Mouse (Mus musculus) MEL (cell line): ENCODE measurements around the gene Gfod1. TPM values are rescaled to one million over a fixed set of nuclear protein-coding genes. Genes with fewer than 3 reads are reported as not detected.

ENCODE experiments used
- DNase-seq: peaks from one replicate; pipeline ENCODE4 v3.0.0; 2011; ENCODE audit warnings: low read depth, low spot score
- H3K27ac ChIP-seq: 2 replicates; pipeline ENCODE4 v1.5.1; 2012; ENCODE audit warnings: low read depth, mild to moderate bottlenecking, control low read depth, low read length, moderate library complexity; ENCODE audit not compliant: control insufficient read depth
- H3K27me3 ChIP-seq, 2 experiments: fragments of 150-350 bp in 1 of 2; sonication (generic) in 1 of 2; 2 replicates each; pipeline ENCODE4 v1.6.1; 2012; ENCODE audit warnings: low read length in 2 of 2, mild to moderate bottlenecking in 2 of 2, improper control_type of control experiment in 1 of 2, moderate library complexity in 1 of 2; ENCODE audit not compliant: insufficient read depth in 2 of 2, control insufficient read depth in 1 of 2
- H3K36me3 ChIP-seq, 2 experiments: 2 replicates each; pipeline ENCODE4 v1.6.1; 2012 to 2014; ENCODE audit warnings: low read length in 2 of 2, improper control_type of control experiment in 1 of 2, inconsistent platforms in 1 of 2, mild to moderate bottlenecking in 1 of 2; ENCODE audit not compliant: insufficient read depth in 2 of 2, control insufficient read depth in 1 of 2
- H3K4me1 ChIP-seq, 2 experiments: fragments of 150-350 bp in 1 of 2; sonication (generic) in 1 of 2; 2 replicates each; pipeline ENCODE4 v1.6.1; 2012; ENCODE audit warnings: low read length in 2 of 2, improper control_type of control experiment in 1 of 2, mild to moderate bottlenecking in 1 of 2; ENCODE audit not compliant: insufficient read depth in 2 of 2, control insufficient read depth in 1 of 2
- H3K4me3 ChIP-seq, 2 experiments: fragments of 150-350 bp in 1 of 2; sonication (generic) in 1 of 2; 2 replicates each; pipeline ENCODE4 v1.5.1; 2012; ENCODE audit warnings: low read depth in 2 of 2, low read length in 2 of 2, mild to moderate bottlenecking in 2 of 2, moderate library complexity in 2 of 2, control low read depth in 1 of 2, improper control_type of control experiment in 1 of 2; ENCODE audit not compliant: control insufficient read depth in 1 of 2, insufficient read depth in 1 of 2
- H3K79me2 ChIP-seq: 2 replicates; pipeline ENCODE4 v1.6.1; 2012; ENCODE audit warnings: mild to moderate bottlenecking, low read length, moderate library complexity; ENCODE audit not compliant: control insufficient read depth, poor library complexity, insufficient read depth
- H3K9ac ChIP-seq: 2 replicates; pipeline ENCODE4 v1.6.1; 2012; ENCODE audit warnings: low read depth, mild to moderate bottlenecking, control low read depth, low read length, moderate library complexity; ENCODE audit not compliant: control insufficient read depth, poor library complexity, severe bottlenecking
- H3K9me3 ChIP-seq: fragments of 150-350 bp; sonication (generic); replicated peaks from 2 replicates; pipeline ENCODE4 v1.6.1; 2012; ENCODE audit warnings: mild to moderate bottlenecking, low read length, improper control_type of control experiment, moderate library complexity; ENCODE audit not compliant: insufficient read depth
- BHLHE40 ChIP-seq: IDR thresholded peaks from 2 replicates; pipeline ENCODE4 v1.6.1; 2012; ENCODE audit warnings: low read depth, mild to moderate bottlenecking, inconsistent platforms, low read length, improper control_type of control experiment, borderline replicate concordance
- CHD2 ChIP-seq: IDR thresholded peaks from 2 replicates; pipeline ENCODE4 v1.6.1; 2011; ENCODE audit warnings: low read length, improper control_type of control experiment
- CTCF ChIP-seq, 3 experiments: IDR thresholded peaks in 2 of 3; conservative IDR thresholded peaks in 1 of 3; 2 replicates each; pipeline ENCODE4 v1.5.1; 2011 to 2012; ENCODE audit warnings: low read length in 3 of 3, low read depth in 2 of 3, mild to moderate bottlenecking in 2 of 3, improper control_type of control experiment in 1 of 3, inconsistent platforms in 1 of 3, mixed read lengths in 1 of 3, moderate library complexity in 1 of 3; ENCODE audit not compliant: control insufficient read depth in 1 of 3, insufficient read depth in 1 of 3, poor library complexity in 1 of 3, severe bottlenecking in 1 of 3
- EP300 ChIP-seq, 2 experiments: IDR thresholded peaks; 2 replicates each; pipeline ENCODE4 v1.6.1; 2011; ENCODE audit warnings: improper control_type of control experiment in 2 of 2, low read length in 2 of 2, low read depth in 1 of 2, mild to moderate bottlenecking in 1 of 2
- ETS1 ChIP-seq: IDR thresholded peaks from 2 replicates; pipeline ENCODE4 v1.6.1; 2012; ENCODE audit warnings: low read depth, mild to moderate bottlenecking, inconsistent platforms, low read length, improper control_type of control experiment, moderate library complexity
- HCFC1 ChIP-seq: IDR thresholded peaks from 2 replicates; pipeline ENCODE4 v1.6.1; 2012; ENCODE audit warnings: low read depth, mild to moderate bottlenecking, inconsistent platforms, low read length, improper control_type of control experiment, moderate library complexity
- KAT2A ChIP-seq: conservative IDR thresholded peaks from 2 replicates; pipeline ENCODE4 v1.6.1; 2012; ENCODE audit warnings: low read depth, low read length, improper control_type of control experiment, inconsistent platforms
- MAX ChIP-seq: IDR thresholded peaks from 2 replicates; pipeline ENCODE4 v1.6.1; 2011; ENCODE audit warnings: low read length, improper control_type of control experiment
- MAZ ChIP-seq: IDR thresholded peaks from 2 replicates; pipeline ENCODE4 v1.6.1; 2012; ENCODE audit warnings: low read depth, mild to moderate bottlenecking, inconsistent platforms, low read length, improper control_type of control experiment
- MEF2A ChIP-seq: IDR thresholded peaks from 2 replicates; pipeline ENCODE4 v1.6.1; 2014; ENCODE audit warnings: low read depth, mild to moderate bottlenecking, inconsistent platforms, low read length, improper control_type of control experiment; ENCODE audit not compliant: poor library complexity, insufficient replicate concordance, severe bottlenecking; ENCODE audit errors: extremely low read depth
- MXI1 ChIP-seq: IDR thresholded peaks from 2 replicates; pipeline ENCODE4 v1.6.1; 2011; ENCODE audit warnings: mild to moderate bottlenecking, low read depth, low read length, improper control_type of control experiment
- NELFE ChIP-seq: IDR thresholded peaks from 2 replicates; pipeline ENCODE4 v1.6.1; 2011; ENCODE audit warnings: low read depth, low read length, improper control_type of control experiment
- NRF1 ChIP-seq: IDR thresholded peaks from 2 replicates; pipeline ENCODE4 v1.6.1; 2014; ENCODE audit warnings: low read depth, mild to moderate bottlenecking, inconsistent platforms, low read length, improper control_type of control experiment, moderate library complexity; ENCODE audit not compliant: poor library complexity, insufficient read depth, severe bottlenecking
- POLR2A ChIP-seq, 2 experiments: IDR thresholded peaks; 2 replicates each; pipeline ENCODE4 v1.6.1; 2011 to 2012; ENCODE audit warnings: low read length in 2 of 2, mild to moderate bottlenecking in 2 of 2, control low read depth in 1 of 2, improper control_type of control experiment in 1 of 2, low read depth in 1 of 2, moderate library complexity in 1 of 2; ENCODE audit not compliant: control insufficient read depth in 1 of 2, insufficient read depth in 1 of 2, poor library complexity in 1 of 2
- POLR2AphosphoS2 ChIP-seq: IDR thresholded peaks from 2 replicates; pipeline ENCODE4 v1.6.1; 2011; ENCODE audit warnings: low read length, improper control_type of control experiment
- RAD21 ChIP-seq: IDR thresholded peaks from 2 replicates; pipeline ENCODE4 v1.6.1; 2011; ENCODE audit warnings: mild to moderate bottlenecking, low read depth, low read length, improper control_type of control experiment
- SIN3A ChIP-seq: IDR thresholded peaks from 2 replicates; pipeline ENCODE4 v1.6.1; 2012; ENCODE audit warnings: low read length, improper control_type of control experiment, inconsistent platforms
- SMC3 ChIP-seq: IDR thresholded peaks from 2 replicates; pipeline ENCODE4 v1.6.1; 2011; ENCODE audit warnings: low read depth, low read length, improper control_type of control experiment
- TCF12 ChIP-seq: IDR thresholded peaks from 2 replicates; pipeline ENCODE4 v1.6.1; 2014; ENCODE audit warnings: low read depth, mild to moderate bottlenecking, inconsistent platforms, low read length, improper control_type of control experiment, moderate library complexity
- USF2 ChIP-seq, 2 experiments: IDR thresholded peaks; 2 replicates each; pipeline ENCODE4 v1.6.1; 2011 to 2012; ENCODE audit warnings: improper control_type of control experiment in 2 of 2, low read length in 2 of 2, borderline replicate concordance in 1 of 2, inconsistent platforms in 1 of 2, low read depth in 1 of 2, mild to moderate bottlenecking in 1 of 2; ENCODE audit not compliant: insufficient read depth in 1 of 2
- ZMIZ1 ChIP-seq: IDR thresholded peaks from 2 replicates; pipeline ENCODE4 v1.6.1; 2012; ENCODE audit warnings: low read depth, mild to moderate bottlenecking, inconsistent platforms, low read length, improper control_type of control experiment, moderate library complexity
- polyA plus RNA-seq, 2 experiments: library from polyadenylated mRNA; stranded (reverse) in 1 of 2; unstranded in 1 of 2; fragments of >175 nt in 1 of 2; fragments of >200 nt in 1 of 2; gene quantifications; 2 replicates each; pipeline versions ENCODE4 v1.2.1 to v1.2.4; 2012; ENCODE audit warnings: low replicate concordance in 2 of 2, low read depth in 1 of 2; ENCODE audit not compliant: insufficient read length in 2 of 2, insufficient read depth in 1 of 2, missing spikeins in 1 of 2
- total RNA-seq: library from RNA; depleted of rRNA; stranded (reverse); fragments of 300-350 nt; gene quantifications from 2 replicates; pipeline ENCODE4 v1.2.3, GENCODE M21; 2012

Gene Gfod1
- total and polyA plus RNA-seq, 3 experiments = 0.27 to 0.93 TPM; not detected in 1

DNA sequence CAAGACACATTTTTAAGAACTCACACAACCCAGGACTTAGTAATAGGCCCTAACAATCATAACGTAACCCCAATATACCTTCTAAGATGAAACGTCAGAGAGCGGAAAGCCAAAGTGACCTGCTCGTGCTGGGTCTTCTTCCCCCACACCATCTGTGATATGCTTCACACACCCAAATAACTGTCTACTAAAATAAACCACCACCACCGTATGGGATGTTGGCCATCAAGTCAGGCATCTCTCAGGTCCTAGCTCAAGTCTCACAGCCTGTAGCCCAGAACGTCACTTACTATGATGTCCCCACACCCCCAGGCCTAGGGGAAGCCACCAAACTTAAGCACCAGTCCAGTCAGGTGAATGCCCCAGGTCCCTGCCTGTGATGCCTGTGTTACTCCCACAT is 55.6 kb downstream of the Gfod1 start:
- no peak for DNase-seq
- Histone ChIP-seq H3K4me3 (no peak overlapping the region), H3K79me2 (no peaks in the 10 kb centered on the region), H3K27me3 (no peaks in the 10 kb centered on the region), H3K36me3 (no peaks in the 10 kb centered on the region), H3K4me1 (no peaks in the 10 kb centered on the region; a peak in 1 of 4 replicates), H3K9ac (no peak overlapping the region), H3K9me3 (no peaks in the 10 kb centered on the region), H3K27ac (no peak overlapping the region)
- TF ChIP-seq NELFE = no peak
- no peak for TF ChIP-seq EP300 (IDR thresholded peaks at IDR 0.05; ENCODE audit: low read depth in 1 of 2, low read length in 2 of 2)
- no peak for TF ChIP-seq NRF1
- no peak for TF ChIP-seq HCFC1
- no peak for TF ChIP-seq KAT2A
- no peak for TF ChIP-seq SMC3
- TF ChIP-seq USF2 (IDR thresholded peaks at IDR 0.05; ENCODE audit: borderline replicate concordance in 1 of 2, insufficient read depth in 1 of 2, low read depth in 1 of 2, low read length in 2 of 2) = no peak
- TF ChIP-seq MEF2A = no peak
- no peak for TF ChIP-seq POLR2AphosphoS2
- no peak for TF ChIP-seq SIN3A
- no peak for TF ChIP-seq RAD21
- TF ChIP-seq MXI1 = no peak
- no peak for TF ChIP-seq CTCF (IDR thresholded peaks at IDR 0.05 in 2 of 3, conservative IDR thresholded peaks at IDR 0.05 in 1 of 3; ENCODE audit: control insufficient read depth in 1 of 3, insufficient read depth in 1 of 3, low read depth in 2 of 3, low read length in 3 of 3, poor library complexity in 1 of 3, severe bottlenecking in 1 of 3)
- TF ChIP-seq TCF12 = no peak
- TF ChIP-seq MAX = no peak
- TF ChIP-seq MAZ = no peak
- no peak for TF ChIP-seq ETS1

DNA sequence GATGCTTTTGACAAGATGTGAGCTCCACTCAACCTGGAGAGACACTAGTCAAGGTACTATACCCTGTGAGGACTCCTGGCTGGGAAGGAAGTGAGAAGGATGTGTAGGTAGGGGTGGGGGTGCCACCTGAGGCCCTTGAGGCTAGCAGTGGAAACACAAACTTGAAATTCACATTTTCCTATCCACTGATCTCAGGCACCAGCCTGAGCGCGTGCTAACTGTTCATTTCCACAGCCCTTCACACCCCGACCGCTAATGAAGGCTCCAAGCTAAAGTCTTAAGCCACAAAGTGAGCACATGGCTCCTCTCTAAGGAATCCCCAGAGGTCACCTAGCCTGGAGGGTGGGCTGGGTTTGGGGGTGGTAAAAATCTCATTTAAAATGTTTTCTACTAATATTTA is 57.1 kb downstream of the Gfod1 start:
- Histone ChIP-seq H3K4me1 (peaks cover 0 to 3% of the 10 kb centered on the region in 2 experiments; a peak in 2 of 4 replicates), H3K27me3 (no peaks in the 10 kb centered on the region), H3K36me3 (no peaks in the 10 kb centered on the region), H3K79me2 (no peaks in the 10 kb centered on the region), H3K9me3 (no peaks in the 10 kb centered on the region), H3K4me3 (no peak overlapping the region), H3K9ac (no peak overlapping the region), H3K27ac (no peak overlapping the region)
- TF ChIP-seq TCF12 = no peak
- no peak for TF ChIP-seq MEF2A
- no peak for TF ChIP-seq BHLHE40
- no peak for TF ChIP-seq POLR2A (IDR thresholded peaks at IDR 0.05; ENCODE audit: control insufficient read depth in 1 of 2, insufficient read depth in 1 of 2, low read depth in 1 of 2, low read length in 2 of 2, poor library complexity in 1 of 2)
- TF ChIP-seq ZMIZ1 = no peak
- no peak for TF ChIP-seq HCFC1
- no peak for TF ChIP-seq EP300 (IDR thresholded peaks at IDR 0.05; ENCODE audit: low read depth in 1 of 2, low read length in 2 of 2)
- no peak for TF ChIP-seq CHD2
- no peak for DNase-seq
